Mouse (Mus musculus) hindbrain, embryonic 13.5 days (tissue): Measurements from ENCODE around the gene Agpat3. TPM values are rescaled to one million over a fixed set of nuclear protein-coding genes. Genes with fewer than 3 reads are reported as not detected.

Experiments used
- ATAC-seq: fragments of 200-750 bp; cut with Nextera tagmentation; 2 replicates; pipeline ENCODE4 v1.8.0; 2017; ENCODE audit warnings: moderate TSS enrichment; ENCODE audit not compliant: low FRiP score
- H3K27ac ChIP-seq: fragments of 300-500 bp; sonication (generic); 2 replicates; pipeline ENCODE4 v1.5.1; 2015; ENCODE audit warnings: inconsistent platforms, mild to moderate bottlenecking, moderate library complexity
- H3K27me3 ChIP-seq: fragments of 300-500 bp; sonication (generic); 2 replicates; pipeline ENCODE4 v1.6.1; 2015; ENCODE audit warnings: mild to moderate bottlenecking, inconsistent platforms
- H3K36me3 ChIP-seq: fragments of 300-500 bp; sonication (generic); 2 replicates; pipeline ENCODE4 v1.6.1; 2015; ENCODE audit warnings: mild to moderate bottlenecking, inconsistent platforms
- H3K4me1 ChIP-seq: fragments of 300-500 bp; sonication (generic); replicated peaks from 2 replicates; pipeline ENCODE4 v1.6.1; 2015; ENCODE audit warnings: inconsistent platforms
- H3K4me2 ChIP-seq: fragments of 300-500 bp; sonication (generic); 2 replicates; pipeline ENCODE4 v1.6.1; 2015; ENCODE audit warnings: inconsistent platforms, mild to moderate bottlenecking, moderate library complexity
- H3K4me3 ChIP-seq: fragments of 300-500 bp; sonication (generic); 2 replicates; pipeline ENCODE4 v1.5.1; 2015; ENCODE audit warnings: mild to moderate bottlenecking, inconsistent platforms
- H3K9ac ChIP-seq: fragments of 300-500 bp; sonication (generic); 2 replicates; pipeline ENCODE4 v1.6.1; 2015; ENCODE audit warnings: mild to moderate bottlenecking, inconsistent platforms
- H3K9me3 ChIP-seq: fragments of 300-500 bp; sonication (generic); 2 replicates; pipeline ENCODE4 v1.6.1; 2016; ENCODE audit warnings: inconsistent platforms
- WGBS: fragments of 180-500 bp; shearing (Covaris S2); methylation state at CpG from one replicate; pipeline ENCODE4 v1.1.7; 2015; 5-methylcytosine and 5-hydroxymethylcytosine counted together
- polyA plus RNA-seq: library from polyadenylated mRNA; unstranded; fragments of >200 nt; fragmentation: Nextera tagmentation; extraction: Ambion mirVana; gene quantifications from 2 replicates; pipeline ENCODE4 v1.2.1, GENCODE M21; 2015

The Agpat3 gene
- polyA plus RNA-seq, 1 experiment from 2014 or later = 51.2 TPM

DNA sequence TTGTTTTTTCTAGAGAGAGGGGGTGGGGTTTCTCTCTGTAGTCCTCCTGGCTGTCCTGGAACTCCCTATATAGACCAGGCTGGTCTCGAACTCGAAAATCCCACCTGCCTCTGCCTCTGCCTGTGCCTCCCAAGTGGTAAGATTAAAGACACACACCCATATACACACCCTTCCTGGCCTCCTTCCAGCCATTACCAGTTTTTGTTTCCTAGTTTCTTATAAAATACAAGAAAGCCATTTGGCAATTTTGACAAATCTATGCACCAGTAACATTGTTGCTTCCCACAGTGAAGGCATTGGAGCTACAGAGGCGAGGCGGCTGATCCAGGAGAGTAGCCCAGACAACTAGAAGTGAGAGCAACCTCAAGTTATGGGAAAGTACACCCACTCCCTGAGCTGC lies 6.0 kb upstream of the Agpat3 start:
- Histone ChIP-seq H3K9me3 (no peaks in the 10 kb centered on the region), H3K27me3 (no peaks in the 10 kb centered on the region), H3K36me3 (no peaks in the 10 kb centered on the region), H3K4me1 (no peaks in the 10 kb centered on the region; the same call in 1 of the 2 replicates), H3K27ac (no peak overlapping the region), H3K9ac (no peak overlapping the region), H3K4me2 (no peak overlapping the region), H3K4me3 (no peak overlapping the region)
- 95% methylated on average over 4 of the region's 4 CpGs for WGBS
- ATAC-seq = no peak

DNA sequence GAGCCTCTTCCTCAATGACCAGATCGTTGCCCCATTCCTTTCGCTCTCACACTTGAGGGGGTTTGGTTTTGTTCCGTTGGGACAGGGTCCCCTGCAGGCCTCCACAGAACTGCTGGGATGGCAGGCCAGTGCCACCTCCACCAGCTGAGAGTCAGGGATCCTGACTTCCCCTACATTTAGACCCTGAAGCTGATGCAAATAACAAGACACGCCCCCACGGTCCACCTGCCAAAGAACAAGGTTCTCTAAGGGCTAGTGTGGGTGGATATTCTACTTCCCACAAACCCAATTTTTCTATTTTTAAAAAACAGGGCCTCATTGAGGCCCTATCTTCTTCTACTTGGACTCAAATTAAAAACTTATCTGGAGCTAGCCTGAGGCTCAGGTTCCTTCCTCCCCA lies 5.5 kb upstream of the Agpat3 start:
- Histone ChIP-seq H3K27ac (no peak overlapping the region), H3K9me3 (no peaks in the 10 kb centered on the region), H3K9ac (no peak overlapping the region), H3K4me1 (peaks cover 5% of the 10 kb centered on the region), H3K36me3 (no peaks in the 10 kb centered on the region), H3K27me3 (no peaks in the 10 kb centered on the region), H3K4me3 (no peak overlapping the region), H3K4me2 (no peak overlapping the region)
- ATAC-seq = no peak
- WGBS = 89% methylated on average over 5 of the region's 5 CpGs

DNA sequence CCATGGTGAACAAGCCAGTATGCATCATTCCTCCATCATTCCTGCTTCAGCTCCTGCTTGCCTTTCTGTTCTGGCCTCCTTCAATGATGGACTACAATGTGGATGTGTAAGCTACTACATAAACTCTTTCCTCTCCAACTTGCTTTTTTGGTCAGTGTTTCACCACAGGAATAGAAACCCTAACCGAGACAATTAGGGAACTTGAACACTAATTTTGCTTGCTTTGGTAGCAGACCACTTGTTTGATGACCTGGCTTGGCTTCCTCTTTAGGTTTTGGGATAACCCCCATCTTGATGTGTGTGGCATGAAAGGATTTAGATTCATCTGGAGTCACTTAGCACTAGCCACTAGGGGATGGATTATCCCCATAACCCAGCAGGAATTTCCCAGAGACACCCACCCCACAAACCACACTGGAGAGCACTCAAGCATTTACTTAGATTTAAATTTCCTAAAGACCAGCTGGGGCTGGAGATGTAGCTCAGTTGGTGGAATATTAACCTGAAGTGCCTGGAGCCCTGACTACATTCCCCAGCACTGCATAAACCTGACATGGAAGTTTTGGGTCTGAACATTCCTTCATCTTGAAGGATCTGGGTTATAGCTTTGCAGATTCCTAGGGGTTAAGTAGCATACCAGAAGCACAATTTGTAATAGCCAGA lies 3.8 kb upstream of the Agpat3 start:
- no peak overlapping the region for H3K27ac ChIP-seq
- H3K4me1 ChIP-seq = peaks cover 13% of the 10 kb centered on the region
- H3K36me3 ChIP-seq = no peaks in the 10 kb centered on the region
- 93% methylated on average over 1 of the region's 1 CpGs for WGBS
- H3K4me3 ChIP-seq = no peak overlapping the region
- ATAC-seq = no peak
- H3K27me3 ChIP-seq = no peaks in the 10 kb centered on the region
- H3K4me2 ChIP-seq = no peak overlapping the region
- no peak overlapping the region for H3K9ac ChIP-seq
- no peaks in the 10 kb centered on the region for H3K9me3 ChIP-seq

- Histone ChIP-seq H3K9ac (peak overlapping the region; percentile 99; the same call in 1 of the 2 replicates), H3K4me3 (peak overlapping the region; percentile 98; the same call in 1 of the 2 replicates), H3K27ac (no peak overlapping the region), H3K36me3 (peaks cover 2% of the 10 kb centered on the region; the same call in 1 of the 2 replicates), H3K4me1 (peaks cover 37% of the 10 kb centered on the region), H3K9me3 (no peaks in the 10 kb centered on the region), H3K4me2 (peak overlapping the region; percentile 88; the same call in 1 of the 2 replicates), H3K27me3 (no peaks in the 10 kb centered on the region)
- WGBS = 62% methylated on average over 4 of the region's 4 CpGs
- no peak for ATAC-seq
Measured at GRCm38 (mm10) chr10:78353196-78353595, 907 bp upstream of the Agpat3 start.

DNA sequence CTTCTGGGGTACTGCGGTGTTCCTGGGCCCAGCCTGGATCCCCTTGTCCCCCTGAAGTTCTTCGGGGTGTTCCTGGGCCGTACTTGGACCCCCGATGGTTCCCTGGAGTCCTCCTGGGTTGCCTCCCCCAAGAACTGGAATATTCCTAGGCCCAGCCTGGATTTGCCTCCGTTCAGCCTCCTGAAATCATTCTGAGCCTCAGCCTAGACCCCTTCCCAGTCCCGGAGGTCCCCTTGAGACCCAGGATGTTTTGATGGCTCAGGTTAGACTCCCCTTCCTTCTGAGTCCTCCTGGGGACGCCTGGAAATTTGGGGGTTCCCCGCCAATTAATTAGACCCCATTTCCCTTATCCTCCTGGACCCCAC lies 359 bp upstream of the Agpat3 start:
- Histone ChIP-seq H3K9me3 (no peaks in the 10 kb centered on the region), H3K4me2 (peak overlapping the region; percentile 88), H3K4me1 (peaks cover 41% of the 10 kb centered on the region), H3K9ac (peak overlapping the region; percentile 99), H3K27ac (peak overlapping the region; percentile 85), H3K36me3 (peaks cover 4% of the 10 kb centered on the region; the same call in 1 of the 2 replicates), H3K4me3 (peak overlapping the region; percentile 98), H3K27me3 (no peaks in the 10 kb centered on the region)
- 20% methylated on average over 8 of the region's 8 CpGs for WGBS
- ATAC-seq = no peak; the same call in 1 of the 2 replicates

DNA sequence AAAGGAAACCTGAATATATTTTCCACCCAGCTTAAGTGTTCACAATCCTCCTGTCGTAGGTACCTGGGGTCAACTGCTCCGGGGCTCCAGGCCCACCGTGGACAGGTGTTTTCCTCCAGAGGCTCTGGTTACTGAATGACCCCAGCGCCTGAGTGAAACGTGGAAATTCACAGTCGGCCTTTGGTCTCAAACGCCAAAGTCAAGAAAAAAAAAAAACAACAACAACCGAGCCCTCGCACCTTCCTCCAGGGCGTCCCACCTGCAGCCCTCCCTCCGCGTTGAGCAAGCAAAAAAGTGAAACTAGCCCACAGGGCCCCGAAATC lies 764 bp downstream of the Agpat3 start:
- Histone ChIP-seq H3K36me3 (peaks cover 4% of the 10 kb centered on the region; the same call in 1 of the 2 replicates), H3K27ac (peak overlapping the region; percentile 85), H3K4me3 (peak overlapping the region; percentile 98), H3K4me2 (peak overlapping the region; percentile 88), H3K9me3 (no peaks in the 10 kb centered on the region), H3K9ac (peak overlapping the region; percentile 99), H3K27me3 (no peaks in the 10 kb centered on the region), H3K4me1 (peaks cover 45% of the 10 kb centered on the region)
- 3% methylated on average over 13 of the region's 13 CpGs for WGBS
- no peak for ATAC-seq

GRCm38 (mm10) chr10:78350796-78351556 lies 1.3 kb downstream of the Agpat3 start:
- Histone ChIP-seq H3K9me3 (no peaks in the 10 kb centered on the region), H3K4me3 (peak overlapping the region; percentile 98), H3K4me1 (peaks cover 45% of the 10 kb centered on the region), H3K36me3 (peaks cover 4% of the 10 kb centered on the region; the same call in 1 of the 2 replicates), H3K27me3 (no peaks in the 10 kb centered on the region), H3K4me2 (peak overlapping the region; percentile 88), H3K9ac (peak overlapping the region; percentile 99), H3K27ac (no peak overlapping the region)
- 28% methylated on average over 6 of the region's 6 CpGs for WGBS
- ATAC-seq = no peak

- Histone ChIP-seq H3K9ac (peak overlapping the region; percentile 99), H3K27ac (no peak overlapping the region), H3K4me3 (no peak overlapping the region), H3K36me3 (peaks cover 4% of the 10 kb centered on the region; the same call in 1 of the 2 replicates), H3K4me2 (peak overlapping the region; percentile 88), H3K27me3 (no peaks in the 10 kb centered on the region), H3K4me1 (peaks cover 51% of the 10 kb centered on the region), H3K9me3 (no peaks in the 10 kb centered on the region)
- 47% methylated on average over 15 of the region's 15 CpGs for WGBS
- no peak for ATAC-seq
Measured at GRCm38 (mm10) chr10:78349464-78350165, 2.7 kb downstream of the Agpat3 start.

DNA sequence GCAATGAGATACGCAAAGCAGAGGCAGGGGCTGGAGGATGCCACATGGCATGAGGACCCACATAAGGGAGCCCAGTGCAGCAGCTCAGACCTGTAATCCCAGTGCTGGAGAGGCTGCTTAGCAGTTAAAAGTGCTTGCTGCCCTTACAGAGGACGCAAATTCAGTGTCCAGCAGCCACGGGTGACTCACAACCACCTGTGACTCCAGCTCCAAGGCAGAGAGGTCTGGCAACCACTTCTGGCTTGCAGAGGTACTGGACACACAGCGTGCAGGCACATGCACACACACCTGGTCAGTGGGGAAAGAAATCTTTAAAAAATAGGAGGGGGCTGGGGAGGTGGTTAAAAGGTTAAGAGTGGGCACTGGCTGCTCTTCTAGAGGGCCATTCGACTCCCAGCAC lies 4.1 kb downstream of the Agpat3 start:
- Histone ChIP-seq H3K4me3 (no peak overlapping the region), H3K27me3 (no peaks in the 10 kb centered on the region), H3K4me1 (peaks cover 54% of the 10 kb centered on the region), H3K9ac (no peak overlapping the region), H3K9me3 (no peaks in the 10 kb centered on the region), H3K36me3 (peaks cover 4% of the 10 kb centered on the region; the same call in 1 of the 2 replicates), H3K4me2 (no peak overlapping the region), H3K27ac (no peak overlapping the region)
- ATAC-seq = no peak
- WGBS = 88% methylated on average over 5 of the region's 5 CpGs

GRCm38 (mm10) chr10:78347486-78347885 lies 4.8 kb downstream of the Agpat3 start:
- H3K9ac ChIP-seq = no peak overlapping the region
- no peak overlapping the region for H3K27ac ChIP-seq
- no peak for ATAC-seq
- H3K4me2 ChIP-seq = no peak overlapping the region
- H3K9me3 ChIP-seq = no peaks in the 10 kb centered on the region
- 69% methylated on average over 6 of the region's 6 CpGs for WGBS
- peaks cover 5% of the 10 kb centered on the region; the same call in 1 of the 2 replicates for H3K36me3 ChIP-seq
- H3K4me3 ChIP-seq = no peak overlapping the region
- peaks cover 47% of the 10 kb centered on the region for H3K4me1 ChIP-seq
- no peaks in the 10 kb centered on the region for H3K27me3 ChIP-seq

GRCm38 (mm10) chr10:78345466-78345865 lies 6.8 kb downstream of the Agpat3 start:
- peaks cover 35% of the 10 kb centered on the region for H3K4me1 ChIP-seq
- H3K4me3 ChIP-seq = no peak overlapping the region
- no peak overlapping the region for H3K27ac ChIP-seq
- no peak for ATAC-seq
- H3K9me3 ChIP-seq = no peaks in the 10 kb centered on the region
- no peak overlapping the region for H3K4me2 ChIP-seq
- peaks cover 10% of the 10 kb centered on the region; the same call in 1 of the 2 replicates for H3K36me3 ChIP-seq
- WGBS = 85% methylated on average over 2 of the region's 2 CpGs
- no peaks in the 10 kb centered on the region for H3K27me3 ChIP-seq
- H3K9ac ChIP-seq = no peak overlapping the region

DNA sequence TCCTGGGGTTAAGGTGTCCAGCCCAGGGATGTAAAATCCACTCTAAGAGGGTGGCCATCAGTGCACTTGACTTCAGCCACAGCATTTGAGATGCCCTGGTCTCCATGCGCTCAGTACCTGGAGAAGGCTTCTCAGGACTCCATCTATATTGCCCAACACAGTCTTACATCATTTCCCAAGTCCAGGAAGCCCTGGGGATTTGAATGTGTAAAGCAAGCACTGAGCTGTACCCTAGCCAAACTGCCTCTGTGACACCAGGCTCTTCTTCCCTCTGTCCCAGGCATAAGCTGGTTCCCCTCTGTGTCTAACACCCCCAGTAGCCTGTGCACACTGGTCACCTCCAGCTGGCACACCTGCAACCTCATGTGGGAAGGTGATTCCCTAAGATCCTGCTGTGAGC lies 10.2 kb downstream of the Agpat3 start:
- ATAC-seq = no peak
- Histone ChIP-seq H3K9ac (no peak overlapping the region), H3K4me1 (peaks cover 14% of the 10 kb centered on the region), H3K4me3 (no peak overlapping the region), H3K27me3 (no peaks in the 10 kb centered on the region), H3K36me3 (peaks cover 13% of the 10 kb centered on the region), H3K9me3 (no peaks in the 10 kb centered on the region), H3K27ac (no peak overlapping the region), H3K4me2 (no peak overlapping the region)
- WGBS = 100% methylated on average over 1 of the region's 1 CpGs
